Mouse (Mus musculus): ENCODE results near the gene Atf6. TPM values are rescaled to one million over a fixed set of nuclear protein-coding genes. Genes with fewer than 3 reads are reported as not detected.

Gene Atf6
- total and polyA plus RNA-seq, 3 experiments: 11.7 to 16.4 TPM; not detected in 1

- Histone ChIP-seq H3K4me1 (ENCODE audit: control insufficient read depth in 1 of 2, insufficient read depth in 2 of 2, low read length in 2 of 2) (no peaks in the 10 kb centered on the region; a peak in 2 of 4 replicates), H3K9ac (ENCODE audit: control insufficient read depth, low read depth, low read length, poor library complexity, severe bottlenecking) (no peak overlapping the region), H3K36me3 (ENCODE audit: control insufficient read depth in 1 of 2, insufficient read depth in 2 of 2, low read length in 2 of 2) (peaks cover 0 to 4% of the 10 kb centered on the region in 2 experiments; a peak in 2 of 4 replicates), H3K27ac (ENCODE audit: control insufficient read depth, low read depth, low read length) (no peak overlapping the region), H3K79me2 (ENCODE audit: control insufficient read depth, insufficient read depth, low read length, poor library complexity) (no peaks in the 10 kb centered on the region), H3K27me3 (ENCODE audit: control insufficient read depth in 1 of 2, insufficient read depth in 2 of 2, low read length in 2 of 2) (no peaks in the 10 kb centered on the region), H3K9me3 (replicated peaks; ENCODE audit: insufficient read depth, low read length) (no peaks in the 10 kb centered on the region), H3K4me3 (ENCODE audit: control insufficient read depth in 1 of 2, insufficient read depth in 1 of 2, low read depth in 2 of 2, low read length in 2 of 2) (no peak overlapping the region)
- no peak for DNase-seq (ENCODE audit: low read depth, low spot score)
- no peak for TF ChIP-seq MAX (IDR thresholded peaks at IDR 0.05; ENCODE audit: low read length)
- TF ChIP-seq POLR2A (IDR thresholded peaks at IDR 0.05; ENCODE audit: control insufficient read depth in 1 of 2, insufficient read depth in 1 of 2, low read depth in 1 of 2, low read length in 2 of 2, poor library complexity in 1 of 2): no peak
Observed at GRCm38 (mm10) chr1:170741497-170742246, 125.9 kb downstream of the Atf6 start.

GRCm38 (mm10) chr1:170734866-170735265 lies 132.7 kb downstream of the Atf6 start:
- H3K79me2 ChIP-seq (ENCODE audit: control insufficient read depth, insufficient read depth, low read length, poor library complexity): no peaks in the 10 kb centered on the region
- no peaks in the 10 kb centered on the region for H3K9me3 ChIP-seq (replicated peaks; ENCODE audit: insufficient read depth, low read length)
- no peak overlapping the region for H3K4me3 ChIP-seq (ENCODE audit: control insufficient read depth in 1 of 2, insufficient read depth in 1 of 2, low read depth in 2 of 2, low read length in 2 of 2)
- DNase-seq (ENCODE audit: low read depth, low spot score): no peak
- no peaks in the 10 kb centered on the region for H3K27me3 ChIP-seq (ENCODE audit: control insufficient read depth in 1 of 2, insufficient read depth in 2 of 2, low read length in 2 of 2)
- peaks cover 15% of the 10 kb centered on the region in 2 experiments for H3K4me1 ChIP-seq (ENCODE audit: control insufficient read depth in 1 of 2, insufficient read depth in 2 of 2, low read length in 2 of 2)
- H3K9ac ChIP-seq (ENCODE audit: control insufficient read depth, low read depth, low read length, poor library complexity, severe bottlenecking): no peak overlapping the region
- TF ChIP-seq ETS1 (IDR thresholded peaks at IDR 0.05; ENCODE audit: low read depth, low read length) (no peak), CHD1 (IDR thresholded peaks at IDR 0.05; ENCODE audit: low read depth, low read length) (no peak), E2F4 (IDR thresholded peaks at IDR 0.05; ENCODE audit: borderline replicate concordance, low read depth, low read length) (no peak)
- H3K27ac ChIP-seq (ENCODE audit: control insufficient read depth, low read depth, low read length): no peak overlapping the region
- H3K36me3 ChIP-seq (ENCODE audit: control insufficient read depth in 1 of 2, insufficient read depth in 2 of 2, low read length in 2 of 2): peaks cover 2 to 25% of the 10 kb centered on the region in 2 experiments; a peak in 3 of 4 replicates

- peaks cover 0 to 25% of the 10 kb centered on the region in 2 experiments; a peak in 2 of 4 replicates for H3K36me3 ChIP-seq (ENCODE audit: control insufficient read depth in 1 of 2, insufficient read depth in 2 of 2, low read length in 2 of 2)
- TF ChIP-seq RAD21 (IDR thresholded peaks at IDR 0.05; ENCODE audit: low read depth, low read length): no peak
- no peak for TF ChIP-seq ZMIZ1 (IDR thresholded peaks at IDR 0.05; ENCODE audit: low read depth, low read length)
- no peak for TF ChIP-seq JUND (IDR thresholded peaks at IDR 0.05; ENCODE audit: low read depth, low read length)
- TF ChIP-seq TAL1 (IDR thresholded peaks at IDR 0.05; ENCODE audit: low read length): no peak
- no peak for TF ChIP-seq ZNF384 (IDR thresholded peaks at IDR 0.05; ENCODE audit: low read depth, low read length)
- no peak for TF ChIP-seq MEF2A (IDR thresholded peaks at IDR 0.05; ENCODE audit: extremely low read depth, insufficient replicate concordance, low read depth, low read length, poor library complexity, severe bottlenecking)
- no peaks in the 10 kb centered on the region for H3K27me3 ChIP-seq (ENCODE audit: control insufficient read depth in 1 of 2, insufficient read depth in 2 of 2, low read length in 2 of 2)
- no peak for DNase-seq (ENCODE audit: low read depth, low spot score)
- no peaks in the 10 kb centered on the region for H3K9me3 ChIP-seq (replicated peaks; ENCODE audit: insufficient read depth, low read length)
- H3K9ac ChIP-seq (ENCODE audit: control insufficient read depth, low read depth, low read length, poor library complexity, severe bottlenecking): no peak overlapping the region
- H3K27ac ChIP-seq (ENCODE audit: control insufficient read depth, low read depth, low read length): peak overlapping the region; percentile 56
- H3K79me2 ChIP-seq (ENCODE audit: control insufficient read depth, insufficient read depth, low read length, poor library complexity): no peaks in the 10 kb centered on the region
- H3K4me1 ChIP-seq (ENCODE audit: control insufficient read depth in 1 of 2, insufficient read depth in 2 of 2, low read length in 2 of 2): peaks cover 15% of the 10 kb centered on the region in 2 experiments
- H3K4me3 ChIP-seq (ENCODE audit: control insufficient read depth in 1 of 2, insufficient read depth in 1 of 2, low read depth in 2 of 2, low read length in 2 of 2): no peak overlapping the region
Observed at GRCm38 (mm10) chr1:170732596-170732890, 135.0 kb downstream of the Atf6 start.

Measured in MEL (cell line).